Mouse (Mus musculus) stomach, embryonic 16.5 days (tissue): Measurements from ENCODE around the gene Stab1. TPM values are rescaled to one million over a fixed set of nuclear protein-coding genes. Genes with fewer than 3 reads are reported as not detected.

Source experiments
- ATAC-seq: fragments of 200-750 bp; cut with Nextera tagmentation; 2 replicates; pipeline ENCODE4 v1.8.0; 2017; ENCODE audit warnings: moderate number of reproducible peaks, moderate TSS enrichment; ENCODE audit not compliant: insufficient read depth, low FRiP score
- H3K27ac ChIP-seq: fragments of 300-500 bp; sonication (generic); 2 replicates; pipeline ENCODE4 v1.5.1; 2014; ENCODE audit warnings: low read length
- H3K27me3 ChIP-seq: fragments of 300-500 bp; sonication (generic); 2 replicates; pipeline ENCODE4 v1.6.1; 2014; ENCODE audit warnings: low read length, control low read depth, mixed read lengths; ENCODE audit not compliant: control insufficient read depth, insufficient read depth
- H3K36me3 ChIP-seq: fragments of 300-500 bp; sonication (generic); 2 replicates; pipeline ENCODE4 v1.6.1; 2014; ENCODE audit warnings: low read length; ENCODE audit not compliant: control insufficient read depth, insufficient read depth
- H3K4me1 ChIP-seq: fragments of 300-500 bp; sonication (generic); 2 replicates; pipeline ENCODE4 v1.6.1; 2014; ENCODE audit warnings: low read length, control low read depth, mixed read lengths; ENCODE audit not compliant: control insufficient read depth, insufficient read depth
- H3K4me2 ChIP-seq: fragments of 300-500 bp; sonication (generic); 2 replicates; pipeline ENCODE4 v1.6.1; 2014; ENCODE audit warnings: low read depth, low read length, mixed read lengths
- H3K4me3 ChIP-seq: fragments of 300-500 bp; sonication (generic); replicated peaks from 2 replicates; pipeline ENCODE4 v1.5.1; 2014; ENCODE audit warnings: mild to moderate bottlenecking, low read length
- H3K9ac ChIP-seq: fragments of 300-500 bp; sonication (generic); 2 replicates; pipeline ENCODE4 v1.6.1; 2014; ENCODE audit warnings: low read length
- H3K9me3 ChIP-seq: fragments of 300-500 bp; sonication (generic); replicated peaks from 2 replicates; pipeline ENCODE4 v1.6.1; 2016; ENCODE audit warnings: low read length, control low read depth; ENCODE audit not compliant: control insufficient read depth
- WGBS: fragments of 180-500 bp; shearing (Covaris S2); extraction: QIAGEN DNeasy Blood & Tissue Kit; methylation state at CpG from one replicate; pipeline ENCODE4 v1.1.7; 2014; 5-methylcytosine and 5-hydroxymethylcytosine counted together
- polyA plus RNA-seq: library from polyadenylated mRNA; unstranded; fragments of >200 nt; fragmentation: Nextera tagmentation; extraction: Ambion mirVana; gene quantifications from 2 replicates; pipeline ENCODE4 v1.2.1, GENCODE M21; 2015

The Stab1 gene
- polyA plus RNA-seq, 1 experiment from 2014 or later, result 41.9 TPM

GRCm38 (mm10) chr14:31173537-31173936 lies 5.1 kb upstream of the Stab1 start:
- no peak overlapping the region for H3K9ac ChIP-seq
- H3K4me1 ChIP-seq, result no peaks in the 10 kb centered on the region
- H3K4me2 ChIP-seq, result no peak overlapping the region
- ATAC-seq, result no peak
- no peak overlapping the region for H3K27ac ChIP-seq
- H3K9me3 ChIP-seq, result no peaks in the 10 kb centered on the region
- no peak overlapping the region for H3K4me3 ChIP-seq
- no peaks in the 10 kb centered on the region for H3K27me3 ChIP-seq
- 85% methylated on average over 7 of the region's 7 CpGs for WGBS
- peaks cover 57% of the 10 kb centered on the region for H3K36me3 ChIP-seq

GRCm38 (mm10) chr14:31172781-31173455 lies 4.5 kb upstream of the Stab1 start:
- ATAC-seq, result 0 out of 2 replicates have a peak, but pooled peaks have one; percentile 9
- H3K9ac ChIP-seq, result no peak overlapping the region
- H3K4me2 ChIP-seq, result no peak overlapping the region
- H3K36me3 ChIP-seq, result peaks cover 56% of the 10 kb centered on the region
- no peak overlapping the region for H3K27ac ChIP-seq
- no peak overlapping the region for H3K4me3 ChIP-seq
- H3K4me1 ChIP-seq, result no peaks in the 10 kb centered on the region
- H3K27me3 ChIP-seq, result no peaks in the 10 kb centered on the region
- WGBS, result 72% methylated on average over 18 of the region's 18 CpGs
- no peaks in the 10 kb centered on the region for H3K9me3 ChIP-seq

GRCm38 (mm10) chr14:31171821-31172220 lies 3.4 kb upstream of the Stab1 start:
- Histone ChIP-seq H3K4me3 (no peak overlapping the region), H3K9me3 (no peaks in the 10 kb centered on the region), H3K4me2 (no peak overlapping the region), H3K27ac (no peak overlapping the region), H3K27me3 (no peaks in the 10 kb centered on the region), H3K4me1 (no peaks in the 10 kb centered on the region), H3K36me3 (peaks cover 48% of the 10 kb centered on the region), H3K9ac (no peak overlapping the region)
- WGBS, result 95% methylated on average over 15 of the region's 15 CpGs
- no peak for ATAC-seq

GRCm38 (mm10) chr14:31171386-31171785 lies 2.9 kb upstream of the Stab1 start:
- Histone ChIP-seq H3K36me3 (peaks cover 43% of the 10 kb centered on the region), H3K4me1 (no peaks in the 10 kb centered on the region), H3K27ac (no peak overlapping the region), H3K9ac (no peak overlapping the region), H3K4me3 (no peak overlapping the region), H3K27me3 (no peaks in the 10 kb centered on the region), H3K4me2 (no peak overlapping the region), H3K9me3 (no peaks in the 10 kb centered on the region)
- no peak for ATAC-seq
- WGBS, result 89% methylated on average over 11 of the region's 11 CpGs

- WGBS, result 75% methylated on average over 13 of the region's 13 CpGs
- no peaks in the 10 kb centered on the region for H3K9me3 ChIP-seq
- no peak for ATAC-seq
- H3K36me3 ChIP-seq, result peaks cover 40% of the 10 kb centered on the region
- H3K4me3 ChIP-seq, result no peak overlapping the region
- no peak overlapping the region for H3K27ac ChIP-seq
- H3K9ac ChIP-seq, result no peak overlapping the region
- H3K4me1 ChIP-seq, result no peaks in the 10 kb centered on the region
- H3K4me2 ChIP-seq, result no peak overlapping the region
- no peaks in the 10 kb centered on the region for H3K27me3 ChIP-seq
These were observed 2.5 kb upstream of the Stab1 start for GRCm38 (mm10) chr14:31170963-31171362.

- Histone ChIP-seq H3K27me3 (no peaks in the 10 kb centered on the region), H3K9ac (no peak overlapping the region), H3K4me2 (no peak overlapping the region), H3K4me1 (0 out of 2 replicates have a peak, but pooled peaks cover 8% of the 10 kb centered on the region), H3K4me3 (no peak overlapping the region), H3K36me3 (peaks cover 36% of the 10 kb centered on the region), H3K9me3 (no peaks in the 10 kb centered on the region), H3K27ac (no peak overlapping the region)
- ATAC-seq, result no peak
- 68% methylated on average over 6 of the region's 6 CpGs for WGBS
These were observed 1.1 kb upstream of the Stab1 start for GRCm38 (mm10) chr14:31169508-31169907.

GRCm38 (mm10) chr14:31166827-31167226 lies 1.6 kb downstream of the Stab1 start:
- Histone ChIP-seq H3K36me3 (peaks cover 18% of the 10 kb centered on the region), H3K27ac (peak overlapping the region; percentile 4; the same call in 1 of the 2 replicates), H3K9ac (peak overlapping the region; percentile 1; the same call in 1 of the 2 replicates), H3K4me1 (0 out of 2 replicates have a peak, but pooled peaks cover 8% of the 10 kb centered on the region), H3K27me3 (no peaks in the 10 kb centered on the region), H3K4me2 (peak overlapping the region; percentile 21; the same call in 1 of the 2 replicates), H3K4me3 (peak overlapping the region; percentile 21), H3K9me3 (no peaks in the 10 kb centered on the region)
- ATAC-seq, result no peak
- WGBS, result 56% methylated on average over 9 of the region's 9 CpGs

- no peak overlapping the region for H3K4me2 ChIP-seq
- 0 out of 2 replicates have a peak, but pooled peaks cover 8% of the 10 kb centered on the region for H3K4me1 ChIP-seq
- peak; percentile 56 for ATAC-seq
- no peaks in the 10 kb centered on the region for H3K27me3 ChIP-seq
- peaks cover 11% of the 10 kb centered on the region for H3K36me3 ChIP-seq
- H3K4me3 ChIP-seq, result no peak overlapping the region
- 34% methylated on average over 10 of the region's 10 CpGs for WGBS
- no peak overlapping the region; the same call in 1 of the 2 replicates for H3K27ac ChIP-seq
- H3K9ac ChIP-seq, result 0 out of 2 replicates have a peak overlapping the region, but pooled peaks have one; percentile 31
- H3K9me3 ChIP-seq, result no peaks in the 10 kb centered on the region
These were observed 2.3 kb downstream of the Stab1 start for GRCm38 (mm10) chr14:31165991-31166630.

GRCm38 (mm10) chr14:31165458-31165857 lies 3.0 kb downstream of the Stab1 start:
- Histone ChIP-seq H3K27ac (no peak overlapping the region), H3K4me3 (no peak overlapping the region), H3K9ac (peak overlapping the region; percentile 31; the same call in 1 of the 2 replicates), H3K27me3 (no peaks in the 10 kb centered on the region), H3K4me1 (0 out of 2 replicates have a peak, but pooled peaks cover 8% of the 10 kb centered on the region), H3K9me3 (no peaks in the 10 kb centered on the region), H3K36me3 (peaks cover 4% of the 10 kb centered on the region; the same call in 1 of the 2 replicates), H3K4me2 (no peak overlapping the region)
- no peak for ATAC-seq
- 65% methylated on average over 7 of the region's 7 CpGs for WGBS
